16 mouse cellular contexts compared by ENCODE assay signal in genomic region chr9:105915186-105915585, GRCm38 (mm10). TPM values are rescaled to one million over a fixed set of nuclear protein-coding genes. Genes with fewer than 3 reads are reported as not detected.
"Had no signal": no experiment of that assay in that cellular context is flagged by ENCODE, and none has a peak within 500 bp of the region (broad histone marks: within the 10 kb centered on the region; RNA-seq: fewer than 3 reads in every experiment).

No protein-coding gene starts in this region.

- H3K27me3 ChIP-seq: lung, embryonic 15.5 days; megakaryocyte, embryonic 14.5 days; midbrain, embryonic 13.5 days; midbrain, embryonic 15.5 days; neural tube, embryonic 12.5 days had no signal

- H3K36me3 ChIP-seq: lung, embryonic 15.5 days; midbrain, embryonic 13.5 days; midbrain, embryonic 15.5 days; neural tube, embryonic 12.5 days had no signal

- H3K9me3 ChIP-seq: lung, embryonic 15.5 days; midbrain, embryonic 13.5 days; midbrain, embryonic 15.5 days; neural tube, embryonic 12.5 days had no signal

- DNase-seq: lung, adult 2 months; lung, postnatal 14 days; lung, postnatal 36 days; right cerebral cortex, postnatal 14 days; spleen, adult 18-20 months; thymus, adult 18-20 months; thymus, postnatal 14 days; thymus, postnatal 36 days had no signal

- H3K4me1 ChIP-seq: lung, embryonic 15.5 days; megakaryocyte, embryonic 14.5 days; midbrain, embryonic 13.5 days; midbrain, embryonic 15.5 days; neural tube, embryonic 12.5 days had no signal

- H3K9ac ChIP-seq: lung, embryonic 15.5 days; midbrain, embryonic 13.5 days; midbrain, embryonic 15.5 days; neural tube, embryonic 12.5 days had no signal

- H3K4me3 ChIP-seq: lung, embryonic 15.5 days; megakaryocyte, embryonic 14.5 days; midbrain, embryonic 13.5 days; midbrain, embryonic 15.5 days; neural tube, embryonic 12.5 days had no signal

- H3K27ac ChIP-seq: lung, embryonic 15.5 days; macrophage; midbrain, embryonic 13.5 days; midbrain, embryonic 15.5 days; neural tube, embryonic 12.5 days had no signal

RNA-seq across cellular contexts. Expression of gene Col6a5, which starts 45.3 kb away (rescaled TPM):
- total RNA-seq: megakaryocyte progenitor cell, adult 5-6 weeks; monocyte, adult 5-6 weeks had no signal
- polyA plus RNA-seq: macrophage had no signal
